Mouse (Mus musculus): ENCODE data around the gene Snapc3. TPM values are rescaled to one million over a fixed set of nuclear protein-coding genes. Genes with fewer than 3 reads are reported as not detected.
A peak's percentile ranks its signal among the peaks of the same experiment; 100 is the strongest.

The Snapc3 gene
- polyA plus RNA-seq, 1 experiment from 2014 or later = 95.0 TPM

DNA sequence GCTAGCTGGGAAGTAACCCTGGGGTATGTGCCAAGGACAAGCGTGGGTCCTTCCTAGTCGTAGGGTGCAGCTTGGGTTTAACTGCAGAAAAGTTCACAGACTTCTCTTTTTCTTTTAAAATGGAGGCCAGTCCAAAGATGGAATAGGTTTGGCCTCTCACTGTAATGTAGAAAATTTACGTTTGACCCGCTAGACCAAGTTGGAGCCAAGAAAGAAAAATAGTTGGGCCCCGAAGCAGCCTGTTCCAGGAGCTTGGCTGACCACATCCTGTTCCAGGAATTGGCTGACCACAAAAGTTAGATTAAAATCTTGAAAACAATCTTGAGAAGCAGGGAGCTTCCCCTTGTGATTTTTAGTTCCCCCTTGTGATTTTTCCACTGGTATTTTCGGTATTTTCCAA is 9.8 kb upstream of the Snapc3 start:
- WGBS = 95% methylated on average over 6 of the region's 6 CpGs
- no peak overlapping the region for H3K4me3 ChIP-seq (ENCODE audit: low read depth, low read length)
- H3K9ac ChIP-seq (ENCODE audit: low read depth, low read length) = no peak overlapping the region
- H3K36me3 ChIP-seq (ENCODE audit: control insufficient read depth, insufficient read depth, low read length) = no peaks in the 10 kb centered on the region
- no peak for DNase-seq (ENCODE audit: low spot score)
- H3K27me3 ChIP-seq (ENCODE audit: control insufficient read depth, insufficient read depth, low read length) = no peaks in the 10 kb centered on the region
- H3K27ac ChIP-seq (ENCODE audit: low read depth, low read length) = no peak overlapping the region
- no peak for ATAC-seq (ENCODE audit: low FRiP score)
- H3K4me1 ChIP-seq (replicated peaks; ENCODE audit: control insufficient read depth, insufficient read depth, low read length) = no peaks in the 10 kb centered on the region
- H3K9me3 ChIP-seq (ENCODE audit: control insufficient read depth, low read length) = 0 out of 2 replicates have a peak, but pooled peaks cover 3% of the 10 kb centered on the region
- H3K4me2 ChIP-seq (replicated peaks; ENCODE audit: low read depth, low read length) = no peak overlapping the region

GRCm38 (mm10) chr4:83409867-83410505 is 7.5 kb upstream of the Snapc3 start:
- ATAC-seq (ENCODE audit: low FRiP score) = no peak
- H3K9me3 ChIP-seq (ENCODE audit: control insufficient read depth, low read length) = 0 out of 2 replicates have a peak, but pooled peaks cover 3% of the 10 kb centered on the region
- WGBS = 97% methylated on average over 4 of the region's 4 CpGs
- H3K36me3 ChIP-seq (ENCODE audit: control insufficient read depth, insufficient read depth, low read length) = no peaks in the 10 kb centered on the region
- H3K9ac ChIP-seq (ENCODE audit: low read depth, low read length) = no peak overlapping the region
- H3K27me3 ChIP-seq (ENCODE audit: control insufficient read depth, insufficient read depth, low read length) = no peaks in the 10 kb centered on the region
- DNase-seq (ENCODE audit: low spot score) = no peak
- H3K4me2 ChIP-seq (replicated peaks; ENCODE audit: low read depth, low read length) = no peak overlapping the region
- no peak overlapping the region for H3K4me3 ChIP-seq (ENCODE audit: low read depth, low read length)
- H3K4me1 ChIP-seq (replicated peaks; ENCODE audit: control insufficient read depth, insufficient read depth, low read length) = no peaks in the 10 kb centered on the region
- no peak overlapping the region for H3K27ac ChIP-seq (ENCODE audit: low read depth, low read length)

- no peak overlapping the region for H3K9ac ChIP-seq (ENCODE audit: low read depth, low read length)
- DNase-seq (ENCODE audit: low spot score) (no peak), ATAC-seq (ENCODE audit: low FRiP score) (no peak)
- no peak overlapping the region for H3K4me2 ChIP-seq (replicated peaks; ENCODE audit: low read depth, low read length)
- H3K27ac ChIP-seq (ENCODE audit: low read depth, low read length) = no peak overlapping the region
- no peak overlapping the region for H3K4me3 ChIP-seq (ENCODE audit: low read depth, low read length)
- H3K36me3 ChIP-seq (ENCODE audit: control insufficient read depth, insufficient read depth, low read length) = no peaks in the 10 kb centered on the region
- 83% methylated on average over 3 of the region's 3 CpGs for WGBS
- no peaks in the 10 kb centered on the region for H3K4me1 ChIP-seq (replicated peaks; ENCODE audit: control insufficient read depth, insufficient read depth, low read length)
- H3K9me3 ChIP-seq (ENCODE audit: control insufficient read depth, low read length) = 0 out of 2 replicates have a peak, but pooled peaks cover 3% of the 10 kb centered on the region
- no peaks in the 10 kb centered on the region for H3K27me3 ChIP-seq (ENCODE audit: control insufficient read depth, insufficient read depth, low read length)
Measured at GRCm38 (mm10) chr4:83412060-83412459, 5.5 kb upstream of the Snapc3 start.

- H3K9me3 ChIP-seq (ENCODE audit: control insufficient read depth, low read length) = no peaks in the 10 kb centered on the region
- no peaks in the 10 kb centered on the region for H3K36me3 ChIP-seq (ENCODE audit: control insufficient read depth, insufficient read depth, low read length)
- no peak overlapping the region for H3K27ac ChIP-seq (ENCODE audit: low read depth, low read length)
- H3K4me2 ChIP-seq (replicated peaks; ENCODE audit: low read depth, low read length) = no peak overlapping the region
- H3K27me3 ChIP-seq (ENCODE audit: control insufficient read depth, insufficient read depth, low read length) = no peaks in the 10 kb centered on the region
- H3K9ac ChIP-seq (ENCODE audit: low read depth, low read length) = no peak overlapping the region
- WGBS = 86% methylated on average over 5 of the region's 5 CpGs
- DNase-seq (ENCODE audit: low spot score) (no peak), ATAC-seq (ENCODE audit: low FRiP score) (no peak)
- H3K4me1 ChIP-seq (replicated peaks; ENCODE audit: control insufficient read depth, insufficient read depth, low read length) = no peaks in the 10 kb centered on the region
- no peak overlapping the region for H3K4me3 ChIP-seq (ENCODE audit: low read depth, low read length)
Measured at GRCm38 (mm10) chr4:83414241-83414824, 3.2 kb upstream of the Snapc3 start.

DNA sequence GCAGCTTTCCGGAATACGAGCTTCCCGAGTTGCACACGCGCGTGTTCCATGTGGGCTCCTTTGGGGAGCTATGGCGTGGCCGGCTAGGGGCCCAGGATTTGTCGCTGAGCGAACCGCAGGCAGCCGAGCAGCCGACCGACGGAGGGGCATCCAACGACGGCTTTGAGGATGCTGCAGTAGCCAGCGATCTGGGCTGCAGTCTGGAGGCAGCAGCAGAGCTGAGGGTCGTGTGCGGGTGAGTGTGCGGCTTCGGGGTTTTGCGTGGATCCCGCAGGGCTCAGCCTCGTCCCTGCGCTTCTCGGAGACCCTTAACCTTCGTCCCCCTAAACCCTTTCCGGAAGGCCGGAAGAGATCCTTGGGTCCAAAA is 279 bp downstream of the Snapc3 start:
- peak overlapping the region; percentile 99 for H3K4me3 ChIP-seq (ENCODE audit: low read depth, low read length)
- peak overlapping the region; percentile 98 for H3K9ac ChIP-seq (ENCODE audit: low read depth, low read length)
- H3K36me3 ChIP-seq (ENCODE audit: control insufficient read depth, insufficient read depth, low read length) = no peaks in the 10 kb centered on the region
- no peaks in the 10 kb centered on the region for H3K9me3 ChIP-seq (ENCODE audit: control insufficient read depth, low read length)
- H3K27ac ChIP-seq (ENCODE audit: low read depth, low read length) = peak overlapping the region; percentile 72
- H3K4me2 ChIP-seq (replicated peaks; ENCODE audit: low read depth, low read length) = peak overlapping the region; percentile 30
- DNase-seq (ENCODE audit: low spot score) (no peak), ATAC-seq (ENCODE audit: low FRiP score) (no peak; the same call in 1 of the 2 replicates)
- WGBS = under 1% methylated on average over 30 of the region's 30 CpGs
- H3K27me3 ChIP-seq (ENCODE audit: control insufficient read depth, insufficient read depth, low read length) = no peaks in the 10 kb centered on the region
- no peaks in the 10 kb centered on the region for H3K4me1 ChIP-seq (replicated peaks; ENCODE audit: control insufficient read depth, insufficient read depth, low read length)

GRCm38 (mm10) chr4:83418781-83419180 is 1.3 kb downstream of the Snapc3 start:
- DNase-seq (ENCODE audit: low spot score) = no peak
- WGBS = 81% methylated on average over 2 of the region's 2 CpGs
- H3K27me3 ChIP-seq (ENCODE audit: control insufficient read depth, insufficient read depth, low read length) = no peaks in the 10 kb centered on the region

GRCm38 (mm10) chr4:83423641-83424040 is 6.1 kb downstream of the Snapc3 start:
- ATAC-seq (ENCODE audit: low FRiP score) (no peak), DNase-seq (ENCODE audit: low spot score) (no peak)
- H3K9ac ChIP-seq (ENCODE audit: low read depth, low read length) = no peak overlapping the region
- no peaks in the 10 kb centered on the region for H3K9me3 ChIP-seq (ENCODE audit: control insufficient read depth, low read length)
- H3K4me1 ChIP-seq (replicated peaks; ENCODE audit: control insufficient read depth, insufficient read depth, low read length) = no peaks in the 10 kb centered on the region
- H3K27me3 ChIP-seq (ENCODE audit: control insufficient read depth, insufficient read depth, low read length) = no peaks in the 10 kb centered on the region
- peaks cover 16% of the 10 kb centered on the region for H3K36me3 ChIP-seq (ENCODE audit: control insufficient read depth, insufficient read depth, low read length)
- H3K4me2 ChIP-seq (replicated peaks; ENCODE audit: low read depth, low read length) = no peak overlapping the region
- no peak overlapping the region for H3K27ac ChIP-seq (ENCODE audit: low read depth, low read length)
- H3K4me3 ChIP-seq (ENCODE audit: low read depth, low read length) = no peak overlapping the region
- 98% methylated on average over 6 of the region's 6 CpGs for WGBS

More at GRCm38 (mm10) chr4:83418781-83419180, 1.3 kb downstream of the Snapc3 start:
- H3K36me3 ChIP-seq (ENCODE audit: control insufficient read depth, insufficient read depth, low read length) = peaks cover 4% of the 10 kb centered on the region
- ATAC-seq (ENCODE audit: low FRiP score) = no peak
- H3K27ac ChIP-seq (ENCODE audit: low read depth, low read length) = no peak overlapping the region
- H3K9ac ChIP-seq (ENCODE audit: low read depth, low read length) = peak overlapping the region; percentile 98; the same call in 1 of the 2 replicates
- no peaks in the 10 kb centered on the region for H3K9me3 ChIP-seq (ENCODE audit: control insufficient read depth, low read length)
- H3K4me3 ChIP-seq (ENCODE audit: low read depth, low read length) = peak overlapping the region; percentile 99
- H3K4me1 ChIP-seq (replicated peaks; ENCODE audit: control insufficient read depth, insufficient read depth, low read length) = no peaks in the 10 kb centered on the region
- peak overlapping the region; percentile 30 for H3K4me2 ChIP-seq (replicated peaks; ENCODE audit: low read depth, low read length)

DNA sequence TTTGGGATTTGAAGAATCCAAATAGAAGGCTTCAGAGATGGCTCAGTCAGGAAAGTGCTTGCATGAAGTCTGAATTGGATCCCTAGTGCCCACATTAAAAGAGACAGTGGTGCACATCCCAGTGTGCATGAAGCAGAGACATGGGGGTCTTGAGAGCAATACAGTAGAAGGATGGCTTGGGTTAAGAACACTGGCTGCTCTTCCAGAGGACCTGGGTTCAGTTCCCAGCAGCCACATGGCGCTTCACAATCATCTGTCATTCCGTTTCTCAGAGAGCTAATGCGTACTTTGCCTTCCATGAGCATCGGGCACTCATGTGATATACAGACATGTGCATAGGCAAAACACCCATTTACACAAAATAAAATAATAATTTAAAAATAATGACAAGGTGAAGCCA is 7.6 kb downstream of the Snapc3 start:
- WGBS = 100% methylated on average over 4 of the region's 4 CpGs
- no peaks in the 10 kb centered on the region for H3K27me3 ChIP-seq (ENCODE audit: control insufficient read depth, insufficient read depth, low read length)
- no peak for DNase-seq (ENCODE audit: low spot score)
- no peak overlapping the region for H3K27ac ChIP-seq (ENCODE audit: low read depth, low read length)
- no peak for ATAC-seq (ENCODE audit: low FRiP score)
- no peaks in the 10 kb centered on the region for H3K4me1 ChIP-seq (replicated peaks; ENCODE audit: control insufficient read depth, insufficient read depth, low read length)
- no peak overlapping the region for H3K4me3 ChIP-seq (ENCODE audit: low read depth, low read length)
- peaks cover 18% of the 10 kb centered on the region for H3K36me3 ChIP-seq (ENCODE audit: control insufficient read depth, insufficient read depth, low read length)
- H3K9me3 ChIP-seq (ENCODE audit: control insufficient read depth, low read length) = no peaks in the 10 kb centered on the region
- H3K9ac ChIP-seq (ENCODE audit: low read depth, low read length) = no peak overlapping the region
- H3K4me2 ChIP-seq (replicated peaks; ENCODE audit: low read depth, low read length) = no peak overlapping the region

DNA sequence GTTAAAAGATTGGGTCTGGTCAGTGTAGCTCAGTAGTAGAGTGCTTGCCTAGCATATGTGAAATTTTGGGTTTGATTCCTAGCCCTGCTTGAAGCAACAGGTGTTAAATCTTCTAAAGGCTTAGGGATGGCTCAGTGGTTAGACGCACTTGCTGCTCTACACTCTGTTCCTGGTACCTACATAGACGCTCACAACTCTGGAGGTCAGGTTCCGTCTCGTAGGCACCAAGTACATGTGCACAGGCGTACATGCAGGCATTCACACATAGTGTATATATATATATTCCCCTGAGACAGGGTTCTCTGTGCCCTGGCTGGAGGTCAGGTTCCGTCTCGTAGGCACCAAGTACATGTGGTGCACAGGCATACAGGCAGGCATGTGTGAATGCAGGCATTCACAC is 9.6 kb downstream of the Snapc3 start:
- Histone ChIP-seq H3K4me2 (replicated peaks; ENCODE audit: low read depth, low read length) (no peak overlapping the region), H3K9ac (ENCODE audit: low read depth, low read length) (no peak overlapping the region), H3K36me3 (ENCODE audit: control insufficient read depth, insufficient read depth, low read length) (peaks cover 18% of the 10 kb centered on the region), H3K9me3 (ENCODE audit: control insufficient read depth, low read length) (no peaks in the 10 kb centered on the region), H3K27ac (ENCODE audit: low read depth, low read length) (no peak overlapping the region), H3K27me3 (ENCODE audit: control insufficient read depth, insufficient read depth, low read length) (no peaks in the 10 kb centered on the region), H3K4me1 (replicated peaks; ENCODE audit: control insufficient read depth, insufficient read depth, low read length) (no peaks in the 10 kb centered on the region), H3K4me3 (ENCODE audit: low read depth, low read length) (no peak overlapping the region)
- no peak for ATAC-seq (ENCODE audit: low FRiP score)
- WGBS = 95% methylated on average over 7 of the region's 7 CpGs
- DNase-seq (ENCODE audit: low spot score) = no peak
